Mouse (Mus musculus): Measurements from ENCODE around the gene Scarb1.

Gene Scarb1

DNA sequence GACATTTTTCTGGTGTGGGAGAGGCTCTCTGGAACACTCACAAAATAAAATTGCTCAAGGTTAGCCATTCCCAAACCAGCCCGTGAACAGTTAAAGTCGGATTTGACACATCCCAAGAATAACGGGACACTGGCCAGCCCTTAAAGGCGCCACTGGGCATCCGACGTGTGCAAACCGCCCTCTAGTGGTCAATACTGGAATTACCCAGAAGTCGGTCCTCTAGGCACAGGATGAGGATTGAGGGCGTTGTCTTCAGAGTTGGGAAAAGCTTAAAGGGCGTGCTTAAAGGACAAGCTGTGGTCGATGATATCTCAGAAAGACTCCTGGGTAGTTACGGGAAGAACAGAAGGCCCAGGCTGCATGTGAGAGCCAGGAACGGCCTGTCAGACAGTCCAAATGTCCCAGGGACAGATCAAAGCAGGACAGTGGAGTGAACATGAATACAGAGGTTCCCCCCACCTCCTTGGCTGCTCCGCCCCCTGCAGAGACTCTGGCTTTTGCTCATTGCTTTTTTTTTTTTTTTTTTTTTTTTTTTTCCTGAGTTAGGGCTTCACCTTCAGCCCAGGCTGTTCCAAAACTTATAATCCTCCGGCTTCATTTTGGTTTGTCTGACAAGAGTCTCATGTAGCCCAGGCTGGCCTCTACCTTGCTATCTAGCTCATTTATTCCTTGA, 69.2 kb downstream of the Scarb1 start:
- peak; percentile 95 for DNase-seq (ENCODE audit: low spot score)

DNA sequence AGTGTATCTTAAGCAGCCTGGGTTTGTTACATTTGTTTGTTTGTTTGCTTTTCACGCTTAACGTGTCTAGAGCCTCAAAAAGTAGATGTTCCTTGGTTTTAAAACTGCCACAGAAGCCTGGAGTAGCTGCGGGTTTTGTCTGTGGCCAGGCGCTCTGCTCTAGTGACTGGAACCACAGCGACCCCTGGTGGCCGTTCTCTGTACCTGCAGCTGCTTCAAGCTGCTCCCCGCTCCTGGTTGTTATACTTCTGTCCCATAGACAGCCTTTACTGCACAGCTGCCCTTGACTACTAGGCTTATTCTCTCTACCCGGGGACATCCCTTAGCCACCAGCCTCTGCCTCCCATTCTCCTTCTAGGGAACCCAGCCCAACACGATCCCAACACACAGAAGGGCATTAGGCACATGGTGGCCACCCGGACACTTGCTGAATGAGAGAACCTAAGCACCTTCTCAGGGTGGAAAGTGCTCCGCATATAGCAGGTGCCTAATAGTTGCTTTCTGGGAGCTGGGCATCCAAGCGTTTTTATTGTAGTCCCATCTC, 70.2 kb downstream of the Scarb1 start:
- DNase-seq (ENCODE audit: low spot score) = peak; percentile 93

DNA sequence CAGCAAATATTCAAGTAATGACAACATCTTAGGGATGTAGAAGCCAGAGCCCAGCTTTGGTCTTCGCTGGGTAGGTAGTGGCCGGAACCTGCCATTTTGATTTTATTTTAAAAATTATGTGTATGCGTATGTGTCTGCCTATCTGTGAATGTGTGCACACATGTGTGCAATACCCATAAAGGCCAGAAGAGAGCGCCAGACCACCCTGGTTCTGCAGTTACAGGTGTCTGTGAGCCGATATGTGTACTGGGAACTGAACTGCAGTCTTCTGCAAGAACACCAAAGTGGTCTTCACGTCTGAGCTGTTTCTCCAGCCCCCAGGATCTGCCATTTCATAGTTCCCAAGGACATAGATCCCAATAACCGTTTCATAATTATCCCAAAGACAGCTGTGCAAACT, 71.1 kb downstream of the Scarb1 start:
- DNase-seq (ENCODE audit: low spot score) = no peak

DNA sequence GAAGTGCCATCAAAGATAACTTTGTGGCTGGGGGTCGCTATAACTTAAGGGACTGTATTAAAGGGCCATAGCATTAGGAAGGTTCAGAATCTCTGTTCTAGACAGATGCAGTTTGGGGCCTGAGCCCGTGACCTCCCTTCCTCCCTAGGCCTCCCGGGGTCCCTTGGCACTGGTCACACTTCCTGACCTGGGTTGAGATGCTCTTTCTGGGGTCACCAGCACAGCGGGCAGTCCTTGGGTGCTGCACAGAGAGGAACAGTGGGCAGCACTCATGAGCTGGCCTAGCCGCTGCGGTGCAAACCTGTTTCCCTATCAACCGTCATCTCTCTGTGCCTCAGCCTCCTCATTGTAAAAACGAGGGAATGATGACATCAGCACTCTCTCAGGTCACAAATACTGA, 71.5 kb downstream of the Scarb1 start:
- no peak for DNase-seq (ENCODE audit: low spot score)

DNA sequence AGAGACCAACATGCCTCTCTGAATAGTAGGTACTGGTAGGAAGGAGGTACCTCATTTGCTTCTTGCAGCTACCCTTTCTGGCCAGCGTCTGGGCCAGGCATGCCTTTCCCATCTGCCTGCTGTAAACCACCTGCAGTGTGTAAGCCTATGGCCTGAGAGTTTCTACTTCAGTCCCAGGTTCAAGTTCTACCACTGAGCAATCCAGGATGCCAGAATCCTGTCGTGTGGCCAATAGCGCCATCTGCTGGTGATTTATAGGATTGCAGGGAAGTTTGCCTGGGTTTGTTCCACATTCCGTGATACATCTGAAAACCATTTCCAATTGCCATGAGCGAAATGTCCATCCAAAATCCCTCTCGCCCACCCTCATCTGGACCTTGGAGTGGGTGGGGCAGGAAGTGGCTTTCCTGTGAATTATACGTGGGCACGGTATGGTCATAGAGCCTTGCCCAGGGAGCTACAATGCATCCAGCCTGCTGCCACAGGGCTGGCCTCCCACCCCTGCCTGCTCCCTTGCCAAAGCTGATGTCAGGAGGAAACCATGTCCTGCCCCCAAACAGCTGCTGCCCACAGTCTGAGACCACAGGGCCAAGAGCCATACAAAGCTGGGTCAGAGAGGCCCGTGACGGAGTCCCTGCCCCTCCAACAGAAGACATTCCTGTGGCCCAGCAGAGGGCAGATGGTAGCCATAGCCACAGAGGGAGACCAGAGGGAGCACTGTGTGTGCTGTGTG, 72.7 kb downstream of the Scarb1 start:
- peak; percentile 89 for DNase-seq (ENCODE audit: low spot score)

DNA sequence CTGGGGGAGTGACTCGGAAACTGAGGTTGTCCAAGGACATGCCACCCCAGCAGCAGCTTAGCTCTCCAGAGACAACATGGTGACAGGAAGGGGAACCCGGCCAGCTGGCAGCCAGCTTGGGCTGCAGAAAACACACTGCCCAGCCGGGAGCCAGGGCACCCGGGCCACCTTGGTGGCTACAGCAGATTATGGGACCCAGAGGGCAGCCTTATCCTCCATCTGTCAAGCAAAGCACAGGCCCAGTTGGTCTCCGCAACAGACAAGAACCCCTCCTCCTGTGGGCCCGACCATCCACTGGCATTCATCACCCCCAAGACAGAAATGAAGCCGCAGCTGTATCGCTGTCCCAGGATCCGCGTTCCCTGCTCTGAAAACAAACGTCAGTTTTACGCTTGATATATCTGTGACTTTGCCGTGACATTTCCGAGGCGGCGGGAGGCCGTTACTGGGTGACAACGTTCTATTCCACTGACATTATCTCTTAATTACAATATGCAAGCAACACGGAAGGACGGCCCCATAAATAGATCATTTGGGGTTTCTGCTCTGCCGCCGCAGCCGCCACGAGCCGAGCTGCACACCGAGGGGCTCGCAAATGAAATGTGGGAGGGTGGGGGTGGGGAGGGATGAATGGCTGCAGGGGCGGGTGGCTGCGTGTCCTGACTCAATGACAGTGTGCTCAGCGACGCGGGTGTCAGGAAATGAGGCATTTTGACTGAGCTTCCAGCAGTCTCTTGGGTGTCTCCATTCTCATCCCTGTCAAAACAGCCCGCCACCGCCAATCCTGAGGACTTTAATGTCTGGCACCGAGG, 73.5 kb downstream of the Scarb1 start:
- DNase-seq (ENCODE audit: low spot score) = no peak

DNA sequence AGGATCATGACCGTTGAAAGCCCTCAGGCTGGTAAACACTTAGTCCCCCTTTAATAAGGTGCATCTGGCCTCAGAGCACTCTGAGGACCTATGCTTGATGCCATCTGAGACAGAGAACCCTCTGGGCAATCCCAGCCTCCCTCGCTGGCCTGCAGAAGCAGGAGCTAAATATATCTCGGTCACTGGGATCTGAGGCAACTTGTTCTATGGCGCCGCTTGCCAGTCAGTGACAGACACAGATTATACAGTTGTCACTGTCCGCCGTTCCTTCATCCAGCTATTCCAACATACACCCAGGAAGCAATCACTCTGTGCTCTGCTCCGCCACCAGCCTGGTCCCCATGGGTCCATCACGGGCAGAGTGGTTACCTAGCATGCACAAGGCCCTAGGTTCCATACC, 74.8 kb downstream of the Scarb1 start:
- no peak for DNase-seq (ENCODE audit: low spot score)

DNA sequence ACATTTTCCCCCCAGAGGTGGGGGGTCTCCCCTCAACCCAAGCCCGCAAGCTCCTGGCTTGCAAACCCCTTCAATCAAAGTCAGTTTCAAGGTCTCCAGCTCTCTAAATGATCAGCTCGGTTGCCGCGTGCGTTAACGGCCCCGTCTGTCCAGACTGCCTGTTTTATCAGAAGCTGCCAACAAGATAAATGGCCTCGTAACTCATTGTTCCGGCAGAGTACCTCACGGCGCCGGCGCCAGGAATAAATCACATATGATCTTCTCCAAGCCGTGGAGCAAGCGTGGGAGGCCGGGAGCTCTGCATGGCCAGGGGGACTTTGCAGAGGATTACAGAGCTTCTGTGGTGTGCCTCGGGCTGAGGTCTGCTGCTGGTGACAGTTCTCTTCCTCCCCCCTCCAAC, 76.2 kb downstream of the Scarb1 start:
- no peak for DNase-seq (ENCODE audit: low spot score)

DNA sequence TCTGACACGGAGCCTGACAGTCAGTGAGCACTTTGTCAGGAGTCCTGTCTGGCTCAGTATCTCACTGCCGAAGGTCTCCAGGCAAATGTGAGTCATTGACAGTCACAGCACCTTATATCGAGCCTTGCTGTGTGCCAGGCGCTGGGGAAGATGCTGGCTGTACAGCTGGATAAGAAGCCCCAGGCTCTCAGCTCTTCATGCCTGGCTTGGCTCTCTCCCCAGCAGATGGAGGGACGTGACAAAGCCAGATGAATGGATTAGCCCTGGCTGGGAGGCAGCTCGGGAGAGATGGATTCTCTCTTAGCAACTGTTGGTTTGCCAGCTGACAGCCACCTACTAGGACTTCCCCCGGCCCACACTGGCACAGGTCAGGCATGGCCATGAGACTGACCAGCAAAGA, 78.3 kb downstream of the Scarb1 start:
- peak; percentile 66 for DNase-seq (ENCODE audit: low spot score)

DNA sequence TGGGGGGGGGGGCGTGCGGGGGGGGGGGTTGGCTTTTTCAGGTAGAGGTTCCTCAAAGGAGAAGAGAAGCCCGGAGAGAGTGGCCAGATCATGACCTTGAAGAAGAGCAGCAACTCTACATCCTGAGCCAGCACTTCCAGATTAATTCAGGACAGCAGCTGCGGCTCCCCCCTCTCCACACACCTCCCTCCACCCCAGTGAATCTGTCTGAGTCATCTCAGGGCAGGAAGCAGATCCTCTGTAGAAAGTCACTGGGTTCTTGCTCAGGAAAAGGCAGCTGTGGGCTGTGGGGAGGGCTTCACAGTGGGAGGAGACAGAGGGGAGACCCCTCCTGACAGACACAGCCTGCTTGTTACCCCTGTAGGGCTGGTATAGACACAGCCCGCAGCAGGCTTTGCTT, 87.0 kb downstream of the Scarb1 start:
- no peak for DNase-seq (ENCODE audit: low spot score)

DNA sequence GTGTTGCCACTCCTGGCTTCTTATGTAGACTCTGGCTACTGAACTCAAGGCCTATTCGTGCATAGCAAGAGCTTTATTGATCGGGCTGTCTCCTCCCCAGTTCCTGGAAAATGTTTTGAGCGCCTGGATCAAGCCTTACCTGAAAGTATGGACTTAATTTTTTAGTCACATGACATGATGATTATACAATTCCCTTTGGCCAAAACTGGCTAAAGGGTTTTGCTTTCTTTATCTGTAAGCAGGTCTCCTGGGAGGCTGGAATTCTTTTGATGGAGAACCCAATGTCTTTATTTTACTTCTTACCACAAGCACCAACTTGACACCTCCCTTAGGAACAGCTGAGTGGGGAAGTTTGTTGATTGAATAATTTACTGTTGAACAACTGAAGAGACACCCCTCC, 87.4 kb downstream of the Scarb1 start:
- DNase-seq (ENCODE audit: low spot score) = no peak

DNA sequence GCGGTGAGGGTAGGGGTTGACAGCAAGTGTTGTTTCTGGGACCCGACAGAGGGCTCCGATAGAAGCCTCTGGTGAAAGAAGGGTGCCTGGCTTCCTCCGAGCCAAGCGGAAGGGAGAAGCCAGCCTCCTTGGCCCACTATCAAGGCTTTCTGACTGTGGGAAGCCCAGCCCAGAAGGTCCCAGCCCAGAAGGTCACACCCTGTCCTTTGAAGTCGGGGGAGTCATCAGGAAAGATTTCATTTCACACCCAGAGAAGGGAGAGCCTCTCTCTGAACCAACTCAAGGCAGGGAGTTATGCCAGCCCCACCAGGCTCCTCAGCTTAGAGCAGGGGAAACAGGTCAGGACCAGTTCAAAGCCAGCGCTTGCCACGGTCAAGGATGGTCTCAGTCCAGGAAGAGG, 88.2 kb downstream of the Scarb1 start:
- DNase-seq (ENCODE audit: low spot score) = no peak

DNA sequence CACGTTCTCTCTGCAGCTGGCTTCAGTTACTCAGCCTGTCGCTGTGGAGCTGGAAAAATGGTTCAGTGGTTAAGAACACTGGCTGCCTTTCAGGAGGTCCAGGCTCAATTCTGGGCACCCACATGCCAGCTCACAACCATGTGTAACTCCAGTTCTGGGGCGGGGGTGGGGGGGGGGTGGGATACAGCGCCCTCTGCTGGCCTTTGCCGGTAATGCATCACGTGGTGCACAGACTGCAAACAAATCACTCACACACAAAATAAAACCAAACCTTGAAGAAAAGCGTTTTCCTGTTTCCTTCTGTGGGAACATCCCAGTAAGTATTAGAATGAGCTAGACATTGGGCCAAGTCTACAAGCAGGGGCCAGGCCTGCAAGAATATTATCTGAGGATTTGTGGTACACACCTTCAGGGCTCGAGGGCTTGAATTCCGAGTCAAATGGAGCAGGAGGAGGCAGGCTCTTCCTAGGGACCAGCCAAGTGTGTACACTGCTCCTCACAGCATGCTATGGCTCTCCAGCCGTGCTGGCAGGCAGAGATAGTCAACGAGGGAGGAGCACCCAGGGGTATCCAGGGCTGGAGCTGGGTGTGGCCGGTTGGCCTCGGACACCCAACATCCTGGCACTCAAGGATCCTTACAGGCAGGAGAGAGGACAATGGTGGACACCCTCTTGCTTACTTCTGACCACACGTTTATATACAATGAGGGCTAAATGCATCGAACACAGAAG, 88.8 kb downstream of the Scarb1 start:
- no peak for DNase-seq (ENCODE audit: low spot score)

DNA sequence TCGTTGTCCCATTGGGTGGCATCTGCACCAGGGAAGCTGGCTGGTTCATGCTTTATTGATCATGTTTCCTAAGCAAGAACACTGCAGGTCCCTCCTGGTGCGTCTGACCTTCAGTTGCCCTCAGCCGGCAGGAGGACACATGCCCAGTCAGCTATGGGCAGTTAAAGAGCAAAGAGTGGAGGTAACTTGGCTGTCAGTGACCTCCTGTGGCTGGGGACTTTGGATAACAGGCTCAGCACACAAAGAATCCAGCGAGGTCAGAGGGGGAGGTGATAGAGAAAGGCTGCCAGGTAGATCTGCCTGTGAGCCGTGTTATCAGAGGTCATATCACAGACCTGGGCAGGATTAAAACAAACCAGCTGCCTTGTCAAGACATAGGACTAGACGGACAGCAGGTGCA, 91.7 kb downstream of the Scarb1 start:
- DNase-seq (ENCODE audit: low spot score) = no peak

DNA sequence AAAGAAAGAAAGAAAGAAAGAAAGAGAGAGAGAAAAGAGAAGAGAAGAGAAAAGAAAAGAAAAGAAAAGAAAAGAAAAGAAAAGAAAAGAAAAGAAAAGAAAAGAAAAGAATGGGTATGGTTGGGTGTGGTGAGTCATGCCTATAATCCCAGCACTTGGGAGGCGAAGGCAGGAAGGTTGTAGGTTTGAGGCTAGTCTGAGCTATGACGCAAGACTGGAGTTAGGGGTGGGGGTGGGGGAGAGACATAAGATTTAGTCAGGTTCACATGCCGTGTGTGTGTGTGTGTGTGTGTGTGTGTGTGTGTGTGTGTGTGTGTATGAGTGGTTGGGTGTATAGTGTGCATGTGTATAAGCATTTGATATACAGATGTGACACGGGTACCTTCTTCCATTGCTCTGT, 94.2 kb downstream of the Scarb1 start:
- DNase-seq (ENCODE audit: low spot score) = no peak

DNA sequence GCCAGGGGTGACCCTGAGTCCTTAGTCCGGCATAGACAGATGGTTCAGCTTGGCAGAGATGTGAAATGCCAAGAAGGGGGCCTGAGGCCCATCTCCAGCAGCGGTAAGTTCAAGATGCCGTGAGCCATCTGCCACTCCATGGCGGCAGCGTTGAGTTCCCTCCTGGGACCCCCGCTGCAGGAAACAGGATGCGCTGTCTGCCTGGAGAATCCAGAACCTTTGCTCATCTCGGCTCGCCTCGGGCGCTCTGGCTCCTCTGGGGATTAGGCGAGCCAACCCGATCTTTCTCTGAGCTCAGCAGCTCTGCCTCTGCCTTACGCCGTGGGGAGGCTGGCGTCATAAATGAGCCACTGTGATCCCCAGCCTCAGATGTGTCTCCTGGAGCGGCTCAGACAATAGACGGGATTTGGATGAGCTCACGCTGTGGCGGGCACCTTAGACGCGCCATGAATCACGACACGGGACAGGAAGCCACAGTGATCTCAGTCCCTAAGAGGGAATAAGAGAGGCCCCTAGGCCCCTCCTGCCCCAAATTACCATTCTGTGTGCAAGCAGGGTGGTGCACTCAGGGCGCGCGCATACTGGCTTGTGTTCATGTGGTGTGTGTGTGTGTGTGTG, 95.3 kb downstream of the Scarb1 start:
- peak; percentile 84 for DNase-seq (ENCODE audit: low spot score)

DNA sequence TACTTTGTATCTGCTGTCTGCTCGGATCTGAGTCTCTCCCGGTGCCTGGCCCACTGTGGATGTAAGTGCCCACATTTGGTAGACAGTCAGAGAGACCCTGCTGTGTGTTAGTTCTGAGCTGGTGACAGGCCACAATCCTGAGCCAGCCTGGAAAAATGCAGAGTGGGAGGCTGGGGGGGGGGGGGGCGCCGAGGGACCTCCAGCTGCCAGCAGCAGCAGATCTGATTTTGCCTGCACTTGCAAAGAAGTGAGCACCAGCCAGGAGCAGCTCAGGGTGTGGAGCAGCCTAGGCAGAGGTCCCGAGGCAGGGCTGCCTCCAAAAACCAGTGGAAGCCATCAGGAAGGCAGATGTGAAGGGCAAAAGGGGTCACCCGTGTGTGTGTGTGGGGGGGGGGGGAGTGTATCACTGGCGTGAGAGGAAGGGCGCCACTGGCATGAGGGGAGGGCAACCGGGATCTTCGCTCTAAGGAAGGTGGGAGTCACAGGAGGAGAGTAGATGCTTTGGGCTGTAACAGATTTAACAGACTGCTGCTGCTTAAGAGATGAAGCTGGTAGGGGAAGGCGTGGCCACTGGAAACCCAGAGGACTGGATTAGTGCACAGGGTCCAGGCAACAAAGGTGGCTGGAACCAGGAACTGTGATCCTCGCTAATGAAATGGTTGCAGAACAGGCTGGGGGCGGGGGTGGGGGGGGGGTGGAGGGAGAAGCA, 95.9 kb downstream of the Scarb1 start:
- peak; percentile 66 for DNase-seq (ENCODE audit: low spot score)

DNA sequence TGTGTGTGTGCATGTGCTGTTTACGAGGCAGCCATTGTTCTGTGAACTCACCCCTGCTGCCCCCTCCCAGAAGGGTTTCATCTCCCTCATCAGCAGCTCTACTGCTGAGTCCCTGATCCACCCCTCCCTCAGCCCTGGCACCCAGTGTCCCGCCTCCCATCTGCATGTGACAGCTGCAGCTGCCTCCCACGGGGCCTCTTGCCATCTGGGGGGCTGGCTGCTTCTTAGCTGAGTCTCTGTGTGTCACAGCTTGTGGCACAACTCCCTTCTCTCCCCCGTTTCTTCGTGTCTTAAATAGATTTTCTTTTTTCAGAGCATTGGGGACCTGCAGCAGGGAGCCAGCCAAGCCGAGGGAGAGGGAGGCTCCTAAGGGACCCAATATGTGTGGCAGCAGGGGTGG, 97.0 kb downstream of the Scarb1 start:
- DNase-seq (ENCODE audit: low spot score) = peak; percentile 50

DNA sequence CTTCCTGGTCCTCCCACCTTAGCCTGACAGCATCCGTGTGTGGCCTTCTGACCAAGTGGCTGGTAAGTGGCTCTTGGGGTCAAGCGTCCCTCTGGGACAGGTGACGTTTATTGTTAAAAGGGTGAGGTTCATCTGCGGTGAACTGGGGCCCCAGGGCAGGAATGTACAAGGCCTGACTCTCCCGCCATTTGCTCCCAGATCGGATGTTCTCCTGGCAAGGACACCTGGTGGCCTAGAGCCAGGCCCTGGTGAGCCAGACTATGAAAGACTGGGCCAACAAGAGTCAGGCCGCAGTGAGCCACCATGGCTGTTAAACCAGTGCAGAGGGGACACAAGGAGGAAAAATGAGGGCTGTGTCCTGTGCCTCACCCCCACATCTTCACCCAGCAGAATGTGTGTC, 98.8 kb downstream of the Scarb1 start:
- no peak for DNase-seq (ENCODE audit: low spot score)

DNA sequence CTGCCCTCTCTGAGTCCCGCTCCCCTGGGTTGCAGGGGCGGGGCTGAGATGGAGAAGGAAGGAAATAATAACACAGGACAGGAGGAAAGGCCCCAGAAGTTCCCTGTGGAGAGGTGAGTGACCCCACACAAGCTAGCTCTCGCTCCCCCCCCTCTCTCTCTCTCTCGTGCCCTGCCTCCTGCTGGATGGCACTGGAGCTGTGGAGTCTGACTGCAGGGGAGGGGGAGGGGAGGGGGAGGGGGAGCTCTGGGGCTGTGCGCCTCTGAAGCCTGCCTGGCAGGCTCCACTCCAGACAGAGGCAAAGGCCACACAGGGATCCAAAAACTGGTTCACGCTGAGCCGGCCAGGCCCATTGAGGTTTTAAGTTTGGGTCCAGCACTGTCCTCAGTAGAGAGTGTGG, 99.3 kb downstream of the Scarb1 start:
- DNase-seq (ENCODE audit: low spot score) = peak; percentile 71

Measured in retina, embryonic 14.5 days (tissue).